Mouse (Mus musculus) embryo, embryonic 11 days (tissue): Measurements from ENCODE around the gene Ahctf1.

Experiments
- DNase-seq: peaks from one replicate; pipeline ENCODE4 v3.0.0-alpha.2; 2015

Ahctf1 gene

DNA sequence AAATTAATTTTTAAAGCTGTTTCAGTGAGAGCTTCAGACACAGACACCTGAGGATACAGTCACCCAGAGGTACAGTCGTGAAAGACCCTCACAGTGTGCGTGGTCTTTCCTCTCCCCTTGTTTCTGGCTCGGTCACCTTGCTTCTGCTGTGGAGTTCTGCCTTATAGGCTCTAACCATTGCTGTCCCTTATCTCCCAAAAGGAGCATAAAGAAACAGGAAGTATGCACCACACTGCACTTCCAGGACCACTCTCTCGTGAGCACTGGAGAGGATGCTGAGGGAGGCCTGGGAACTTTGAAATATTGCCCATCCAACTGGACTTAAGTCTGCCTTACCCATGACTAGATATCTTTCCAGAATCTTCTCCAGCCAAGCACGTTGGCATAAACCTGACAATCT lies 92.7 kb downstream of the Ahctf1 start:
- DNase-seq: no peak

DNA sequence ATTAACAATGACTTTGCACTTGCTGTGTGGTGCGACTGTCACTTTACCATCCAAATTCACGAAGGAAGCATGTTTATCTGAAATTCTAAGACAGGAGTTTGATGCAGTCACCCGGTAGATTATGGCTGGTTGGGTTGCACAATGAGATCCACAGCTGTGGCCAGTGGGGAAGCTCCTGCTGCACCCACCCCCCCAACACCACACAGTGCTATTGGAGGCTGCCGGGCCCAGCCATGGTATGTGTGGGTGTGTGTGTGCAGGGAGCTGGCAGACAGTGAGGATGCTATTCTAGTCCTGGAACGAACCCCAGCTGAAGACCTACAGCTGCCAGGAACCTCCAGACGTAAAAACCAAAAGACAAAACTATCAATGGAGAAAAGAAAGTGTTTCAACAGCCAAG lies 94.1 kb downstream of the Ahctf1 start:
- DNase-seq: no peak

DNA sequence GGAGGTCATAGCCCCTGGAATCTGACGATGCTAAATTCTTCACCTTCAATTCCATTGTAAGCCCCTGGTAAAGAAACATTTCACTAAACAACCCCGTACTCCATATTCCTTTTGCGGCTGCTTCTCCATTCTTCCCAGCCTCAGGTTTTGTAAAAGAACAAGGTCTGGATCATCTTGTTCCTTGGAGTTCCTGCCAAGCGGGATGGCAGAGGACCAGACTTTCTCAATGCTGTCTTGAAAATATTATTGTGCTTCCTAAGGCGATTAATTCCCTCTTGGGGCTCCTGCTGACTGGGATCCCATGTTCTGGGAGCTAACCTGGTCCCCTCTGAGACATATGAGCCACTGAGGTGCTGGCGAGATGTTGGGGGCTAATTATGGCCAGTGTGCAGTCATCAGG lies 98.3 kb downstream of the Ahctf1 start:
- DNase-seq: no peak

DNA sequence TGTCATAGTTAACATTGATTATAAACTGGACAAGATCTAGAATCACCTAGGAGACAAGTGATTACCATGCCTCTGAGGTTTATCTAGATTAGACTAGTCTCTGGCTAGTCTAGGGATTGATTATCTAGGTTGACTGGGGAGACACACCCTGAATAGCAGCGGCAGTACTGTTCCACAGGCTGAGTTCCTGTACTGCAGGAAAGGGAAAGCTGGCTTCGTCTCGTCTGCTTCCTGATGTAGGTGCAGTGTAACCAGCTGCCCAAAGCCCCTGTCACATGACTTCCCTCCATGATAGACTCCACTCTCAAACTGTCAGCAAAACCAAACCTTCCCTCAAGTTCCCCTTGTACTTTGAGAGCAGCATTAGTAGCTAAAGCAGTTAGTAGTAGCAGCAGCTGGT lies 99.3 kb downstream of the Ahctf1 start:
- no peak for DNase-seq
